Mouse (Mus musculus) 3134 (cell line): ENCODE data around the gene Slc35c1.
A peak's percentile ranks its signal among the peaks of the same experiment; 100 is the strongest.
"Not testable (repeated sequence)": the region's sequence is repeated elsewhere in the genome, so short reads cannot be mapped to it uniquely, and the experiment has no call there.

ENCODE experiments used
- DNase-seq: peaks from one replicate; pipeline ENCODE4 v3.0.0-alpha.2; 2011; ENCODE audit warnings: low spot score; ENCODE audit not compliant: insufficient read length; ENCODE audit errors: extremely low read depth

Slc35c1 gene

GRCm38 (mm10) chr2:92476580-92476979 is 16.2 kb upstream of the Slc35c1 start:
- DNase-seq = not testable (repeated sequence)

GRCm38 (mm10) chr2:92475711-92476110 is 15.4 kb upstream of the Slc35c1 start:
- DNase-seq = no peak

GRCm38 (mm10) chr2:92474920-92475319 is 14.6 kb upstream of the Slc35c1 start:
- no peak for DNase-seq

- no peak for DNase-seq
Observed at GRCm38 (mm10) chr2:92471886-92472670, 11.7 kb upstream of the Slc35c1 start.

- no peak for DNase-seq
Observed at GRCm38 (mm10) chr2:92464690-92465089, 4.4 kb upstream of the Slc35c1 start.

GRCm38 (mm10) chr2:92461215-92461614 is 877 bp upstream of the Slc35c1 start:
- no peak for DNase-seq

GRCm38 (mm10) chr2:92459141-92459920 is 1.0 kb downstream of the Slc35c1 start:
- peak; percentile 85 for DNase-seq

- DNase-seq = no peak
Observed at GRCm38 (mm10) chr2:92458481-92458880, 1.9 kb downstream of the Slc35c1 start.

GRCm38 (mm10) chr2:92456970-92457530 is 3.3 kb downstream of the Slc35c1 start:
- no peak for DNase-seq

- DNase-seq = no peak
Observed at GRCm38 (mm10) chr2:92455704-92456103, 4.6 kb downstream of the Slc35c1 start.

- DNase-seq = no peak
Observed at GRCm38 (mm10) chr2:92454166-92454565, 6.2 kb downstream of the Slc35c1 start.

- no peak for DNase-seq
Observed at GRCm38 (mm10) chr2:92451126-92451525, 9.2 kb downstream of the Slc35c1 start.

GRCm38 (mm10) chr2:92447121-92447740 is 13.1 kb downstream of the Slc35c1 start:
- DNase-seq = no peak

GRCm38 (mm10) chr2:92446656-92447055 is 13.7 kb downstream of the Slc35c1 start:
- no peak for DNase-seq

GRCm38 (mm10) chr2:92445890-92446289 is 14.4 kb downstream of the Slc35c1 start:
- no peak for DNase-seq

GRCm38 (mm10) chr2:92444376-92444775 is 16.0 kb downstream of the Slc35c1 start:
- DNase-seq = no peak

- DNase-seq = no peak
Observed at GRCm38 (mm10) chr2:92443313-92443712, 17.0 kb downstream of the Slc35c1 start.

GRCm38 (mm10) chr2:92442419-92443001 is 17.8 kb downstream of the Slc35c1 start:
- no peak for DNase-seq

- no peak for DNase-seq
Observed at GRCm38 (mm10) chr2:92440432-92440831, 19.9 kb downstream of the Slc35c1 start.

- DNase-seq = no peak
Observed at GRCm38 (mm10) chr2:92438567-92438966, 21.8 kb downstream of the Slc35c1 start.

- DNase-seq = peak; percentile 44
Observed at GRCm38 (mm10) chr2:92437875-92438274, 22.5 kb downstream of the Slc35c1 start.
